Mouse (Mus musculus) kidney, adult 11 months (tissue): ENCODE measurements around the gene Gm28048.

Experiments
- DNase-seq: peaks from one replicate; pipeline ENCODE4 v3.0.0; 2022

Gm28048 gene

GRCm38 (mm10) chr11:22787833-22788232 is 194.1 kb downstream of the Gm28048 start:
- no peak for DNase-seq
